Mouse (Mus musculus) erythroblast, embryonic 14.5 days (primary cell): ENCODE data around the gene Apobec1.

ENCODE experiments used
- GATA1 ChIP-seq: IDR thresholded peaks from 2 replicates; pipeline ENCODE4 v1.6.1; 2012; ENCODE audit warnings: low read length, inconsistent platforms, mixed read lengths
- TAL1 ChIP-seq: IDR thresholded peaks from 3 replicates; pipeline ENCODE4 v1.6.1; 2012; ENCODE audit warnings: low read length, inconsistent platforms, mixed read lengths

- TF ChIP-seq GATA1 (no peak), TAL1 (no peak)
These were observed 7.5 kb upstream of the Apobec1 start, which contains the start of gene Gdf3 for GRCm38 (mm10) chr6:122609771-122610170.
